Mouse (Mus musculus): ENCODE data around the gene Foxl1. TPM values are rescaled to one million over a fixed set of nuclear protein-coding genes. Genes with fewer than 3 reads are reported as not detected.
A peak's percentile ranks its signal among the peaks of the same experiment; 100 is the strongest.

Gene Foxl1
- total and polyA plus RNA-seq, 2 experiments from 2014 or later = 0.19 TPM; not detected in 1

DNA sequence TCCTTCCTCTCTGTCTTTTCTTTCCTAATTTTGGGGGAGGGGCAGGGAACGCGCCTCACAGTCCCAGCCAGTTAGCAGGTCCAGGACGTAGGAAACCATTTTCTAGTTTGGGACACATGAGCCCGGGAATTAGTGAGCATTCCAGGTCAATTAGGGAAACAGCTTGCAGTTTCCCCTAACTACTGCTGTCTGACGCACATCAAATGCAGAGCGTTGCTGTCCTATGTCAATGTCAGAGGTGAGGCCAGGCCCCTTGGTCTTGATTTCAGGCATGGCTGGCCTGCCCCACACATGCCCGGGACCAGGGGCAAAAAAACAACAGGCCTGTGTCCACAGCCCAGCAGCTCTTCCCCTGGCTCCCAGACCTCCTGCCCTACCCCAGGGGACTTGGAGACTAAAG is 42.4 kb downstream of the Foxl1 start:
- no peak for TF ChIP-seq CTCF (IDR thresholded peaks at IDR 0.05; ENCODE audit: low read depth)
- WGBS = 52% methylated on average over 7 of the region's 7 CpGs
- Histone ChIP-seq H3K4me2 (ENCODE audit: low read depth) (no peak overlapping the region), H3K4me1 (ENCODE audit: insufficient read depth) (no peaks in the 10 kb centered on the region), H3K9ac (no peak overlapping the region), H3K9me3 (ENCODE audit: low read length) (no peaks in the 10 kb centered on the region), H3K36me3 (ENCODE audit: insufficient read depth) (no peaks in the 10 kb centered on the region), H3K27ac (ENCODE audit: low read depth, low read length) (no peak overlapping the region), H3K4me3 (ENCODE audit: low read depth, low read length) (no peak overlapping the region), H3K27me3 (ENCODE audit: insufficient read depth, low read length) (no peaks in the 10 kb centered on the region)
- DNase-seq (no peak), ATAC-seq (no peak)

DNA sequence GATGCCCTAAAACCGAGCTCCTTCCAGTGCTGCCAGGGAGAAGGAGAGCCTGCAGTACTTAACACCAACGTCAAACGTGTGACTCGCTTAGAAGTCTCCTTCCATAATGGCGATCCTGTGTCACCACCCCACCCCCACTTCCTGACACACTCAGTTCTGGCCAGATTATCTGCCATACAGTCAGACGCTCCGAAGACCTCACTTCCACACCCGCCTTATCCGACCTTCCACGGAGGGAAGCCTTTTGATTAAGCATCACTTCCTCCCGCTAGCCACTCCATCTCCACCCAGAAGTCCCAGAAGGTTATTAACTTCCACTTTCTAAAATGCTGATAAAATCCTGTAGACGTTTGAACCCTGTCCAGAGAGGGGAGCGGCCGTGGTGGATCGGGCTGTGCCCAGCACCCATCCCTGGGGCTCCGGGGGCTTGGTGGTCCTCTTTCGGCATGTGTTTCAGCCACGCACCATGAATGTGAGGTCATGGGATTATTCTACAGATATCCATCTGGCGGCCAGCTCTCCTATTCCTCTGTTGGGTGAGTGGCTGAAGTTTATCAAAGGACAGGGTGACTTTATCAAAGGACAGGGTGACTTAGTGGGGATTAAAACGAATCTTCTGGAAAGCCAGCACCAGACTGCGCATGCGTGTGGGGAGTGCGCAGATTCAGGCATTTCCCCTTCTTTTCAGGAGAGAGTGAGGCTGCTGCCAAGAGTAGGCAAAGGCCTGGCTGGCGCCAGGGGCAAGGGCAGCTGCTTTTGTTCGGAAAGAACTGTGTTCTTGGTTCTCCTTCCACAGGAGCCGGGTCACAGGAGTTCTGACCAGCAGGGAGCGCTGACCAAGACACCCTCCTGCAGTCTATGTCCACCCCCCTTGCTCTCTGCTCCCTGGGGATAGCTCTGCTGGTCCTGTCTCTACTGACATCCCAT is 43.1 kb downstream of the Foxl1 start:
- H3K27me3 ChIP-seq (ENCODE audit: insufficient read depth, low read length) = no peaks in the 10 kb centered on the region
- DNase-seq (peak; percentile 26), ATAC-seq (no peak)
- no peak overlapping the region for H3K4me2 ChIP-seq (ENCODE audit: low read depth)
- H3K4me3 ChIP-seq (ENCODE audit: low read depth, low read length) = no peak overlapping the region
- H3K36me3 ChIP-seq (ENCODE audit: insufficient read depth) = no peaks in the 10 kb centered on the region
- H3K9me3 ChIP-seq (ENCODE audit: low read length) = no peaks in the 10 kb centered on the region
- H3K9ac ChIP-seq = no peak overlapping the region
- no peaks in the 10 kb centered on the region for H3K4me1 ChIP-seq (ENCODE audit: insufficient read depth)
- no peak overlapping the region for H3K27ac ChIP-seq (ENCODE audit: low read depth, low read length)
- WGBS = 70% methylated on average over 27 of the region's 27 CpGs
- TF ChIP-seq CTCF (IDR thresholded peaks at IDR 0.05; ENCODE audit: low read depth) = no peak

DNA sequence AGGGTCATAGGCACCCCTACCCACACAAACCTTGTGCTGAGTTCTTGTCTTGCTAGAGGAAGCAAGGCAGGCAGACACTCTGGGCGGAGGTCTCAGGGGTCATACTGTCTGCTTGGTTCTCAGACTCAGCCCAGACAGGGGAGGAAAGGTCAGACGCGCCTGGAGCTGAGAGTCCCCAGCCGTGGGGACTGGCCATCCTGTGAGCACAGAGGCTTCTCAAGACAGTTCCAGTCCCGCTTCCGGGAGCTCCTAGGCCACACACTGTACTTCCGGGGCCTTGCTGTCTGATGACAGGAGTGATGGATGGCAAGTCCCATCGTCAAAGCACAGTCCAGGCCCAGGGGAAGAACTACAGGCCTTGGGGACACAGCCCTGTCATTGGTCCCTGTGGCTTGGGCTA is 44.8 kb downstream of the Foxl1 start:
- no peaks in the 10 kb centered on the region for H3K36me3 ChIP-seq (ENCODE audit: insufficient read depth)
- DNase-seq = no peak
- no peak overlapping the region for H3K4me3 ChIP-seq (ENCODE audit: low read depth, low read length)
- no peaks in the 10 kb centered on the region for H3K9me3 ChIP-seq (ENCODE audit: low read length)
- no peak overlapping the region for H3K27ac ChIP-seq (ENCODE audit: low read depth, low read length)
- H3K4me2 ChIP-seq (ENCODE audit: low read depth) = no peak overlapping the region
- ATAC-seq = no peak
- H3K4me1 ChIP-seq (ENCODE audit: insufficient read depth) = no peaks in the 10 kb centered on the region
- H3K27me3 ChIP-seq (ENCODE audit: insufficient read depth, low read length) = no peaks in the 10 kb centered on the region
- 89% methylated on average over 8 of the region's 8 CpGs for WGBS
- no peak for TF ChIP-seq CTCF (IDR thresholded peaks at IDR 0.05; ENCODE audit: low read depth)
- H3K9ac ChIP-seq = no peak overlapping the region

DNA sequence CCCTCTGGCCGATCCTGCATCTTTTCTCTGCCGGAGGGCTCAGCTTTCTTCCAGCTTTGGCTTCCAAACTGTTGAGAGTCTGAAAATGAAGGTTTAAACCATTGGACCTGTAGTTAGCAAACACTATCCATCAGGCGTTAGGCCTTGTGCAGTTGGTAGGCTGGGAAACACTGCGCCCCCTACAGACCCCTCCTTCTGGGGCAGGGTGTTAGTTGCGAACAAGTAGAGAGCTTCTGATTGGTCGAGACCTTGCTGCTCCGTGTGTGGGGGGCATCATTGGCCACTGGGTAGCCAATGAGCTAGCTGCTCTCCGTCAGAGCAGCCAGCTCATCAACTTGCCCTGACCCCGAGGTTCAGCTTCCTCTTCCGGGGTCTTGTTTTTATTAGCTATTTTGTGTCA is 46.4 kb downstream of the Foxl1 start:
- Histone ChIP-seq H3K36me3 (ENCODE audit: insufficient read depth) (no peaks in the 10 kb centered on the region), H3K9ac (no peak overlapping the region), H3K4me2 (ENCODE audit: low read depth) (no peak overlapping the region), H3K9me3 (ENCODE audit: low read length) (no peaks in the 10 kb centered on the region), H3K27ac (ENCODE audit: low read depth, low read length) (no peak overlapping the region), H3K4me3 (ENCODE audit: low read depth, low read length) (no peak overlapping the region), H3K27me3 (ENCODE audit: insufficient read depth, low read length) (no peaks in the 10 kb centered on the region), H3K4me1 (ENCODE audit: insufficient read depth) (no peaks in the 10 kb centered on the region)
- WGBS = 72% methylated on average over 10 of the region's 10 CpGs
- TF ChIP-seq CTCF (IDR thresholded peaks at IDR 0.05; ENCODE audit: low read depth) = no peak
- DNase-seq (no peak), ATAC-seq (no peak)

DNA sequence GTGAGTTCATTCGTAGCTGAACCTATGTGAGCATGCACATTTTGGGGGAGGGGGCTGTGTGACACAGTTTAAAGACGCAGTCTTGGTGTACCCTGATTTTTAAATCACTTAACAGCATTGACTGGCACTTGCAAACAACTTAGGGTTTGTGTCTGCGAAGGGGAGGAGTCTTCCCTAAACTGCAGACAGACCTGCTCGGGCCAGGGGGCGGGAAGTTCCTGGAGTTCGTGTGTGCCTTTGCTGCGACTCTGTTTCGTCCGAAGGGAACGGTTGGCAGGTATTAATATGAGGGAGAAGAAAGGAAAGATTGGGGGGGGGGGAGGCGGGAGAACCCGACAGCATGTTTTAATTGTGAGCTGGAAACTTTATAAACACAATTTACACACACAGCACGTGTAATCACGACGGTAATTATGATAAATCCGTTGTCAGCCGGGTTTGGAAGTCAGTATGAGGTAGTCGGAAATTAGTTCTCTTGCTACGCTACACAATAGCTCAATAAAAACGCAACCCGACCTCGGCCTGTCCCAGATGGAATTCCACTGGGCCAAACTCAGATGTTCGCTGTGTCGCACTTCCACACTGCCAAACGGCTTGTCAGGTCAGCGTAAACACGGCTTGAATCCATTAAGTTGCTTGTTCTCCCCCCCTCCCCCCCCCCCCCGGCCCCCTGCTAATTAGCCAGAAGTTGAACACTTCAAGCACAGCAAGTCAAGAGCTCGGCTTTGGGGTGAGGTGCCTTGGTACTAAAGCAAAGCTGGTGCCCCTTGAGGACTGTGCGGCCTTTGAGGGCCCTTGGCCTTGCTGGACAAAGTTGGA is 47.2 kb downstream of the Foxl1 start:
- no peaks in the 10 kb centered on the region for H3K4me1 ChIP-seq (ENCODE audit: insufficient read depth)
- ATAC-seq (no peak), DNase-seq (no peak)
- H3K27ac ChIP-seq (ENCODE audit: low read depth, low read length) = no peak overlapping the region
- H3K9me3 ChIP-seq (ENCODE audit: low read length) = no peaks in the 10 kb centered on the region
- H3K4me3 ChIP-seq (ENCODE audit: low read depth, low read length) = no peak overlapping the region
- no peak overlapping the region for H3K9ac ChIP-seq
- no peaks in the 10 kb centered on the region for H3K36me3 ChIP-seq (ENCODE audit: insufficient read depth)
- H3K27me3 ChIP-seq (ENCODE audit: insufficient read depth, low read length) = no peaks in the 10 kb centered on the region
- H3K4me2 ChIP-seq (ENCODE audit: low read depth) = no peak overlapping the region
- WGBS = 32% methylated on average over 30 of the region's 30 CpGs
- TF ChIP-seq CTCF (IDR thresholded peaks at IDR 0.05; ENCODE audit: low read depth) = no peak

DNA sequence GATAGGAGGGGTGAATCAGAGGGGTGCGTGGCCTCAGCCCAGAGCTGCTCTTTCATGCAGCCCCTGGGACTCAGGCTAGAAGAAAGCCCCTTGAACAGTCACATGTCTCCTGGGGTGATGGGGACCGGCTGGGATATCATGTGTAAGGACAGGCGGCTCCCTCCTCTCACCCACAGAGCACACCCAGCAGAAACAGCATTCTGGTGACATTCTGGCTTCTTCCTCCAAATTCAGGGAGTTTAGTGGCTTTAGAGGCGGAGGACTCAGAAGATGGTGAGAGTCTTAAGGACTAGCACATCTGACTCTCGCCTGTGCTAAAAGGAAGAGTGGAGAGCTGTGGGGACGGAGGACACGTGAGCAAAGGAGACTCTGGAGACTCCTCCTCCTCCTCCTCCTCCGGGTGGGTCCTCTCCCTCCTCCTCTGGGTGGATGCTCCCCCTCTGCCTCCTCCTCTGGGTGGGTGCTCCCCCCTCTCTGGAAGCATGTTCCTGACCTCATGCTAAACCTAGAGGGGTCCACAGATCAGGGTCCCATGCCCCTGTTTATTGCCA is 47.9 kb downstream of the Foxl1 start:
- TF ChIP-seq CTCF (IDR thresholded peaks at IDR 0.05; ENCODE audit: low read depth) = no peak
- 74% methylated on average over 8 of the region's 8 CpGs for whole genome bisulfite sequencing
- no peak overlapping the region for H3K4me2 ChIP-seq (ENCODE audit: low read depth)
- H3K36me3 ChIP-seq (ENCODE audit: insufficient read depth) = no peaks in the 10 kb centered on the region
- H3K4me3 ChIP-seq (ENCODE audit: low read depth, low read length) = no peak overlapping the region
- H3K4me1 ChIP-seq (ENCODE audit: insufficient read depth) = no peaks in the 10 kb centered on the region
- no peak overlapping the region for H3K27ac ChIP-seq (ENCODE audit: low read depth, low read length)
- no peaks in the 10 kb centered on the region for H3K27me3 ChIP-seq (ENCODE audit: insufficient read depth, low read length)
- no peaks in the 10 kb centered on the region for H3K9me3 ChIP-seq (ENCODE audit: low read length)
- H3K9ac ChIP-seq = no peak overlapping the region
- no peak for ATAC-seq
- no peak for DNase-seq
